24 mouse cellular contexts compared by ENCODE assay signal in the genomic region with DNA sequence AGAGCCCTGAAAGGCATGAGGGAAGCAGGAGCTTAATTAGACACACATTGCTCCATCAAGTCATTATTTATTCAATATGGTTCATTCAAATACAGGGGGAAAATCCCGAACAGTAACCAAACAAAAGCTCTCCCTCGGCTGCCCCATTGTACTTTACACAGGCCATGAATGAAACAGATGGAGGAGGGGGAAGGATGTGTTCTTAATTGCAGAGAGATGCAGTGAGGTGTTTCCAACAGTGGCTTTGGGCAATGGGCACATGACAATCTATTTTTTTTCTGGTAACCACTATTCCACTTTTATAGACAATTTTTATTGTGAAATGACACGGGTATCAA.
DNase-seq lines count a peak whose midpoint lies in the region; ATAC-seq and TF ChIP-seq lines count a peak whose summit lies in the region.
"Had no signal": no experiment of that assay in that cellular context is flagged by ENCODE, and none has a peak within 500 bp of the region (broad histone marks: within the 10 kb centered on the region; RNA-seq: fewer than 3 reads in every experiment).

No protein-coding gene starts in this region.

- H3K4me1 ChIP-seq in forebrain, embryonic 10.5 days, result peaks cover 11% of the 10 kb centered on the region
- H3K4me1 ChIP-seq in forebrain, postnatal 0 days (ENCODE audit: insufficient read depth), result no peaks in the 10 kb centered on the region
- H3K4me1 ChIP-seq in hindbrain, embryonic 12.5 days, result peaks cover 12% of the 10 kb centered on the region
- peaks cover 11% of the 10 kb centered on the region; the same call in 1 of the 2 replicates for H3K4me1 ChIP-seq in midbrain, embryonic 14.5 days (ENCODE audit: control insufficient read depth, insufficient read depth, low read length)
- H3K4me1 ChIP-seq: heart, embryonic 12.5 days; liver, embryonic 12.5 days; megakaryocyte, embryonic 14.5 days had no signal

- DNase-seq in forebrain, embryonic 10.5 days (ENCODE audit: extremely low spot score, low spot score), result no peak
- no peak for DNase-seq in forebrain, postnatal 0 days
- DNase-seq in retina, postnatal 1 day, result peak; percentile 7
- DNase-seq in retina, embryonic 14.5 days (ENCODE audit: low spot score), result no peak
- peak; percentile 42 for DNase-seq in midbrain, embryonic 14.5 days
- DNase-seq in gastrocnemius, adult 2 months, result no peak
- no peak for DNase-seq in lung, adult 18-20 months
- DNase-seq: adrenal gland, postnatal 10 days; cerebellum, adult 2 months; cerebellum, postnatal 25 days; embryo, embryonic 11 days; gastrocnemius, postnatal 25 days; heart, adult 18-20 months; heart, postnatal 10 days; lung, adult 2 months; lung, postnatal 14 days; thymus, postnatal 25 days had no signal

- TF ChIP-seq CTCF in forebrain, postnatal 0 days (IDR thresholded peaks at IDR 0.05; ENCODE audit: low read depth), result no peak
- no peak for TF ChIP-seq CTCF in gastrocnemius, adult 2 months (IDR thresholded peaks at IDR 0.05)

- H3K4me3 ChIP-seq in forebrain, embryonic 10.5 days, result no peak overlapping the region
- no peak overlapping the region for H3K4me3 ChIP-seq in forebrain, postnatal 0 days (ENCODE audit: low read depth, low read length)
- H3K4me3 ChIP-seq in hindbrain, embryonic 12.5 days, result no peak overlapping the region
- H3K4me3 ChIP-seq in midbrain, embryonic 14.5 days (replicated peaks; ENCODE audit: low read depth, low read length), result no peak overlapping the region
- H3K4me3 ChIP-seq in gastrocnemius, adult 2 months, result no peak overlapping the region
- H3K4me3 ChIP-seq: heart, embryonic 12.5 days; hindbrain, embryonic 15.5 days; limb, embryonic 13.5 days; liver, embryonic 12.5 days; megakaryocyte, embryonic 14.5 days had no signal

- no peaks in the 10 kb centered on the region for H3K36me3 ChIP-seq in forebrain, embryonic 10.5 days (replicated peaks)
- no peaks in the 10 kb centered on the region for H3K36me3 ChIP-seq in forebrain, postnatal 0 days (ENCODE audit: insufficient read depth)
- no peaks in the 10 kb centered on the region for H3K36me3 ChIP-seq in hindbrain, embryonic 12.5 days
- no peaks in the 10 kb centered on the region for H3K36me3 ChIP-seq in midbrain, embryonic 14.5 days (ENCODE audit: control insufficient read depth, insufficient read depth, low read length)
- H3K36me3 ChIP-seq: heart, embryonic 12.5 days; hindbrain, embryonic 15.5 days; limb, embryonic 13.5 days; liver, embryonic 12.5 days had no signal

- H3K9ac ChIP-seq in forebrain, postnatal 0 days, result no peak overlapping the region
- no peak overlapping the region for H3K9ac ChIP-seq in hindbrain, embryonic 12.5 days
- H3K9ac ChIP-seq in midbrain, embryonic 14.5 days (replicated peaks; ENCODE audit: low read length), result no peak overlapping the region
- H3K9ac ChIP-seq: heart, embryonic 12.5 days; hindbrain, embryonic 15.5 days; limb, embryonic 13.5 days; liver, embryonic 12.5 days had no signal

- H3K27me3 ChIP-seq in forebrain, embryonic 10.5 days (ENCODE audit: poor library complexity, severe bottlenecking), result no peaks in the 10 kb centered on the region
- no peaks in the 10 kb centered on the region for H3K27me3 ChIP-seq in forebrain, postnatal 0 days (ENCODE audit: insufficient read depth, low read length)
- no peaks in the 10 kb centered on the region for H3K27me3 ChIP-seq in hindbrain, embryonic 12.5 days
- H3K27me3 ChIP-seq in midbrain, embryonic 14.5 days (ENCODE audit: control insufficient read depth, insufficient read depth, low read length), result no peaks in the 10 kb centered on the region
- H3K27me3 ChIP-seq: heart, embryonic 12.5 days; hindbrain, embryonic 15.5 days; limb, embryonic 13.5 days; liver, embryonic 12.5 days; megakaryocyte, embryonic 14.5 days had no signal

- no peak for ATAC-seq in forebrain, postnatal 0 days
- ATAC-seq in hindbrain, embryonic 12.5 days (ENCODE audit: low FRiP score), result peak; percentile 76
- ATAC-seq in midbrain, embryonic 14.5 days (ENCODE audit: low FRiP score, low TSS enrichment), result peak; percentile 58; the same call in 1 of the 2 replicates
- ATAC-seq: intestine, postnatal 0 days; liver, embryonic 12.5 days had no signal

- H3K9me3 ChIP-seq in forebrain, embryonic 10.5 days, result no peaks in the 10 kb centered on the region
- no peaks in the 10 kb centered on the region for H3K9me3 ChIP-seq in forebrain, postnatal 0 days (ENCODE audit: low read length)
- no peaks in the 10 kb centered on the region for H3K9me3 ChIP-seq in hindbrain, embryonic 12.5 days (replicated peaks)
- H3K9me3 ChIP-seq in midbrain, embryonic 14.5 days (ENCODE audit: control insufficient read depth, low read length), result no peaks in the 10 kb centered on the region
- H3K9me3 ChIP-seq: hindbrain, embryonic 15.5 days; limb, embryonic 13.5 days; liver, embryonic 12.5 days had no signal

- H3K27ac ChIP-seq in forebrain, embryonic 10.5 days, result peak overlapping the region; percentile 67
- H3K27ac ChIP-seq in forebrain, postnatal 0 days (ENCODE audit: low read depth, low read length), result no peak overlapping the region
- H3K27ac ChIP-seq in hindbrain, embryonic 12.5 days, result peak overlapping the region; percentile 40
- peak overlapping the region; percentile 43 for H3K27ac ChIP-seq in midbrain, embryonic 14.5 days (replicated peaks; ENCODE audit: low read depth, low read length)
- H3K27ac ChIP-seq in gastrocnemius, adult 2 months, result no peak overlapping the region
- H3K27ac ChIP-seq: hindbrain, embryonic 15.5 days; limb, embryonic 13.5 days; liver, embryonic 12.5 days had no signal

- H3K4me2 ChIP-seq in forebrain, postnatal 0 days (ENCODE audit: low read depth), result no peak overlapping the region
- H3K4me2 ChIP-seq in hindbrain, embryonic 12.5 days (replicated peaks), result no peak overlapping the region
- H3K4me2 ChIP-seq in midbrain, embryonic 14.5 days (ENCODE audit: low read length), result no peak overlapping the region
- H3K4me2 ChIP-seq: heart, embryonic 12.5 days; hindbrain, embryonic 15.5 days; limb, embryonic 13.5 days; liver, embryonic 12.5 days had no signal

- 69% methylated on average over 3 of the region's 3 CpGs for WGBS in forebrain, embryonic 10.5 days
- WGBS in forebrain, postnatal 0 days, result 21% methylated on average over 3 of the region's 3 CpGs
- WGBS in hindbrain, embryonic 12.5 days, result 43% methylated on average over 3 of the region's 3 CpGs
- 34% methylated on average over 3 of the region's 3 CpGs for WGBS in midbrain, embryonic 14.5 days

- intact Hi-C loops in gastrocnemius, adult 2 months (cut with DNase I), result no loop called here

Comparison
In these comparisons a context has a peak if more than half of its experiments do, and no peak if none do; other contexts are left out.
1. DNase-seq: peak in retina, postnatal 1 day (single experiment) and midbrain, embryonic 14.5 days (single experiment); none in forebrain, embryonic 10.5 days (single experiment), forebrain, postnatal 0 days (single experiment), retina, embryonic 14.5 days (single experiment), gastrocnemius, adult 2 months (single experiment) and lung, adult 18-20 months (0 of 2).
2. H3K27ac ChIP-seq: peak in forebrain, embryonic 10.5 days (single experiment), hindbrain, embryonic 12.5 days (single experiment) and midbrain, embryonic 14.5 days (single experiment); none in forebrain, postnatal 0 days (single experiment) and gastrocnemius, adult 2 months (single experiment).